Mouse (Mus musculus): Measurements from ENCODE around the gene Cped1.

- TF ChIP-seq EP300 (IDR thresholded peaks at IDR 0.05) (no peak), CTCF (IDR thresholded peaks at IDR 0.05) (no peak)
These were observed 118.5 kb downstream of the Cped1 start for GRCm38 (mm10) chr6:22104211-22104610.
